Mouse (Mus musculus): ENCODE measurements around the gene Ubqln1. TPM values are rescaled to one million over a fixed set of nuclear protein-coding genes. Genes with fewer than 3 reads are reported as not detected.
A peak's percentile ranks its signal among the peaks of the same experiment; 100 is the strongest.

The Ubqln1 gene
- polyA plus RNA-seq, 1 experiment from 2014 or later = 59.5 TPM

- no peak overlapping the region for H3K4me3 ChIP-seq (ENCODE audit: low read depth, low read length)
- 70% methylated on average over 3 of the region's 3 CpGs for WGBS
Measured at GRCm38 (mm10) chr13:58197211-58197610, 18.2 kb downstream of the Ubqln1 start.

GRCm38 (mm10) chr13:58194908-58195307, 20.5 kb downstream of the Ubqln1 start:
- 76% methylated on average over 3 of the region's 3 CpGs for WGBS
- no peak for TF ChIP-seq CTCF (IDR thresholded peaks at IDR 0.05; ENCODE audit: low read depth)
- no peak overlapping the region for H3K9ac ChIP-seq (ENCODE audit: low read depth, low read length)
- no peak for ATAC-seq
- H3K27ac ChIP-seq (ENCODE audit: low read depth, low read length) = no peak overlapping the region
- H3K36me3 ChIP-seq (ENCODE audit: control insufficient read depth, insufficient read depth) = peaks cover 62% of the 10 kb centered on the region
- no peaks in the 10 kb centered on the region for H3K9me3 ChIP-seq (ENCODE audit: control insufficient read depth)
- H3K27me3 ChIP-seq (replicated peaks; ENCODE audit: control insufficient read depth, insufficient read depth, low read length) = no peaks in the 10 kb centered on the region
- H3K4me2 ChIP-seq (replicated peaks; ENCODE audit: low read depth) = no peak overlapping the region
- H3K4me3 ChIP-seq (ENCODE audit: low read depth, low read length) = no peak overlapping the region
- H3K4me1 ChIP-seq (replicated peaks; ENCODE audit: control insufficient read depth, insufficient read depth, low read length) = no peaks in the 10 kb centered on the region

More at GRCm38 (mm10) chr13:58197211-58197610, 18.2 kb downstream of the Ubqln1 start:
- Histone ChIP-seq H3K4me2 (replicated peaks; ENCODE audit: low read depth) (no peak overlapping the region), H3K36me3 (ENCODE audit: control insufficient read depth, insufficient read depth) (peaks cover 44% of the 10 kb centered on the region), H3K27ac (ENCODE audit: low read depth, low read length) (no peak overlapping the region), H3K9ac (ENCODE audit: low read depth, low read length) (no peak overlapping the region), H3K27me3 (replicated peaks; ENCODE audit: control insufficient read depth, insufficient read depth, low read length) (no peaks in the 10 kb centered on the region), H3K4me1 (replicated peaks; ENCODE audit: control insufficient read depth, insufficient read depth, low read length) (no peaks in the 10 kb centered on the region), H3K9me3 (ENCODE audit: control insufficient read depth) (no peaks in the 10 kb centered on the region)
- no peak for ATAC-seq
- no peak for TF ChIP-seq CTCF (IDR thresholded peaks at IDR 0.05; ENCODE audit: low read depth)

- Histone ChIP-seq H3K27me3 (replicated peaks; ENCODE audit: control insufficient read depth, insufficient read depth, low read length) (no peaks in the 10 kb centered on the region), H3K27ac (ENCODE audit: low read depth, low read length) (no peak overlapping the region), H3K36me3 (ENCODE audit: control insufficient read depth, insufficient read depth) (peaks cover 62% of the 10 kb centered on the region), H3K9me3 (ENCODE audit: control insufficient read depth) (no peaks in the 10 kb centered on the region), H3K4me1 (replicated peaks; ENCODE audit: control insufficient read depth, insufficient read depth, low read length) (no peaks in the 10 kb centered on the region), H3K4me3 (ENCODE audit: low read depth, low read length) (no peak overlapping the region), H3K9ac (ENCODE audit: low read depth, low read length) (no peak overlapping the region), H3K4me2 (replicated peaks; ENCODE audit: low read depth) (no peak overlapping the region)
- 96% methylated on average over 3 of the region's 3 CpGs for WGBS
- ATAC-seq = no peak
- TF ChIP-seq CTCF (IDR thresholded peaks at IDR 0.05; ENCODE audit: low read depth) = no peak
Measured at GRCm38 (mm10) chr13:58193221-58193620, 22.2 kb downstream of the Ubqln1 start.

- 86% methylated on average over 6 of the region's 6 CpGs for whole genome bisulfite sequencing
Measured at GRCm38 (mm10) chr13:58192146-58192545, 23.3 kb downstream of the Ubqln1 start.

GRCm38 (mm10) chr13:58191516-58191915, 23.9 kb downstream of the Ubqln1 start:
- Histone ChIP-seq H3K27me3 (replicated peaks; ENCODE audit: control insufficient read depth, insufficient read depth, low read length) (no peaks in the 10 kb centered on the region), H3K4me1 (replicated peaks; ENCODE audit: control insufficient read depth, insufficient read depth, low read length) (no peaks in the 10 kb centered on the region), H3K9ac (ENCODE audit: low read depth, low read length) (no peak overlapping the region), H3K4me3 (ENCODE audit: low read depth, low read length) (no peak overlapping the region), H3K27ac (ENCODE audit: low read depth, low read length) (no peak overlapping the region), H3K9me3 (ENCODE audit: control insufficient read depth) (no peaks in the 10 kb centered on the region), H3K36me3 (ENCODE audit: control insufficient read depth, insufficient read depth) (peaks cover 62% of the 10 kb centered on the region), H3K4me2 (replicated peaks; ENCODE audit: low read depth) (no peak overlapping the region)
- 96% methylated on average over 14 of the region's 14 CpGs for WGBS
- no peak for ATAC-seq
- TF ChIP-seq CTCF (IDR thresholded peaks at IDR 0.05; ENCODE audit: low read depth) = no peak

More at GRCm38 (mm10) chr13:58192146-58192545, 23.3 kb downstream of the Ubqln1 start:
- Histone ChIP-seq H3K9ac (ENCODE audit: low read depth, low read length) (no peak overlapping the region), H3K4me2 (replicated peaks; ENCODE audit: low read depth) (no peak overlapping the region), H3K4me1 (replicated peaks; ENCODE audit: control insufficient read depth, insufficient read depth, low read length) (no peaks in the 10 kb centered on the region), H3K27me3 (replicated peaks; ENCODE audit: control insufficient read depth, insufficient read depth, low read length) (no peaks in the 10 kb centered on the region), H3K27ac (ENCODE audit: low read depth, low read length) (0 out of 2 replicates have a peak overlapping the region, but pooled peaks have one; percentile 5), H3K9me3 (ENCODE audit: control insufficient read depth) (no peaks in the 10 kb centered on the region), H3K4me3 (ENCODE audit: low read depth, low read length) (no peak overlapping the region), H3K36me3 (ENCODE audit: control insufficient read depth, insufficient read depth) (peaks cover 61% of the 10 kb centered on the region)
- no peak for TF ChIP-seq CTCF (IDR thresholded peaks at IDR 0.05; ENCODE audit: low read depth)
- no peak for ATAC-seq

- Histone ChIP-seq H3K9ac (ENCODE audit: low read depth, low read length) (no peak overlapping the region), H3K4me2 (replicated peaks; ENCODE audit: low read depth) (no peak overlapping the region), H3K27ac (ENCODE audit: low read depth, low read length) (no peak overlapping the region), H3K27me3 (replicated peaks; ENCODE audit: control insufficient read depth, insufficient read depth, low read length) (no peaks in the 10 kb centered on the region), H3K9me3 (ENCODE audit: control insufficient read depth) (no peaks in the 10 kb centered on the region), H3K4me1 (replicated peaks; ENCODE audit: control insufficient read depth, insufficient read depth, low read length) (0 out of 2 replicates have a peak, but pooled peaks cover under 1% of the 10 kb centered on the region), H3K36me3 (ENCODE audit: control insufficient read depth, insufficient read depth) (peaks cover 54% of the 10 kb centered on the region), H3K4me3 (ENCODE audit: low read depth, low read length) (no peak overlapping the region)
- ATAC-seq = peak; percentile 74
- 48% methylated on average over 5 of the region's 5 CpGs for WGBS
- TF ChIP-seq CTCF (IDR thresholded peaks at IDR 0.05; ENCODE audit: low read depth) = no peak
Measured at GRCm38 (mm10) chr13:58189473-58189872, 26.0 kb downstream of the Ubqln1 start.

- TF ChIP-seq CTCF (IDR thresholded peaks at IDR 0.05; ENCODE audit: low read depth) = peak; percentile 94
- H3K36me3 ChIP-seq (ENCODE audit: control insufficient read depth, insufficient read depth) = peaks cover 50% of the 10 kb centered on the region
- H3K27ac ChIP-seq (ENCODE audit: low read depth, low read length) = no peak overlapping the region
- H3K4me3 ChIP-seq (ENCODE audit: low read depth, low read length) = no peak overlapping the region
- 0 out of 2 replicates have a peak, but pooled peaks cover 3% of the 10 kb centered on the region for H3K4me1 ChIP-seq (replicated peaks; ENCODE audit: control insufficient read depth, insufficient read depth, low read length)
- H3K4me2 ChIP-seq (replicated peaks; ENCODE audit: low read depth) = no peak overlapping the region
- ATAC-seq = peak; percentile 36; the same call in 1 of the 2 replicates
- H3K9me3 ChIP-seq (ENCODE audit: control insufficient read depth) = no peaks in the 10 kb centered on the region
- no peaks in the 10 kb centered on the region for H3K27me3 ChIP-seq (replicated peaks; ENCODE audit: control insufficient read depth, insufficient read depth, low read length)
- no peak overlapping the region for H3K9ac ChIP-seq (ENCODE audit: low read depth, low read length)
- 63% methylated on average over 4 of the region's 4 CpGs for WGBS
Measured at GRCm38 (mm10) chr13:58188412-58188811, 27.0 kb downstream of the Ubqln1 start.
